Mouse (Mus musculus): Measurements from ENCODE around the gene Abr. TPM values are rescaled to one million over a fixed set of nuclear protein-coding genes. Genes with fewer than 3 reads are reported as not detected.

Gene Abr
- total RNA-seq, 4 experiments from 2014 or later, result 5.5 to 10.6 (median 6.4) TPM

DNA sequence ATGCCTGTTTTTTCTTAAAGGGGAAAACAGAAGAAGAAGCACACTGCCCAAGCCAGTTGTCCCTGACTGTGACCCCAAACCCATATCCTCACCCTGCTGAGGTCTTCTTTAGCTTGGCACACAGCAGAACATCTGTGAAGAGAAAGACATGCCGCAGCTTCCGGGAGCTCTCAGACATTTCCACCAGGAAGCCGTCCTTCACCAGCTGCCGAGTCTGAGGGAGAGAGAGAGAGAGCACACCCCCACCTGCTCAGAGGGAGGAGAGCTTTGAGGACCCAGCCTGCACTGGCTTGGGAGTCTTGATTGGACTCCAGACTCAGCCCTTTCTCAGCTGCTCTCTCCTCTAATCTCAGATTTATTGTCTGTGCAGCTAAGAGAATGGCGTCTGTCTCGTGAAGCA is 160.9 kb downstream of the Abr start:
- DNase-seq (ENCODE audit: low spot score in 2 of 2), result no peak

DNA sequence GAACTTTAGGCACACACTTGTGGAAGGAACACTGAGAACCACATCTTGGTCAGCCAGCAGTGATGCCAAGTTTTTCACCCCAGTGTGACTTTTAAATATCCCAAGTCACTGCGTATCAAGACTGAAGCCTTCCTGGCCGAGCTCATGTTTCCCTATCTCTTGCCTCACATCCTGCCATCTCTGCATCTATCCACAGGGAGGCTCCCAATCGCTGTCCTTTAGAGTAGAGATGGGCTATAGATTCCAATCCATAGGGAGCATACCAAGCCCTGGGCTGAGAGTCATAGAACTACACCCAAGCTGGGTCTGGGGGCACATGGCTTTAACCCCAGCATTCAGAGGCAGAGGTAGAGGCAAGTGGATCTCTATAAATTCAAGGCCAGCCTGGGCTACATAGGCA is 162.6 kb downstream of the Abr start:
- no peak for DNase-seq (ENCODE audit: low spot score in 2 of 2)

DNA sequence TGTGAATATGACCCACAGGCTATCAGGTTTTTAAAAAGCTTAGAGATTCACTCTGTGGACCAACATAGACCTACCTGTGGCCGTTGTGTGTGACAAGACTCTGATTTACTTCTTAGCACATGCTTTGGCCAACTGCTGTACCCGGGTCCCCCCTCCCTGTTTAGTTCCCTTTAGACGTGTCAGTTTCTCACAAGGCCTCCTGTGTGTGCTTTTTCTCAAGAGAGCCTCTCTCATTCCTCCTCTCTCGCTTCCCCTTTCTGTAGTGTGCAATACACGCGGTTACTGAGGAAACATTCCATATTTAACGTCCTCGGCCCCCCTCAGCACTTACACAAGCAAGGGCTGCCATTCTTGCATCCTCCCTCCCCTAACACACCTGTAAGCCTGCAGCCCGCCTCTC is 163.4 kb downstream of the Abr start:
- no peak for DNase-seq (ENCODE audit: low spot score in 2 of 2)

DNA sequence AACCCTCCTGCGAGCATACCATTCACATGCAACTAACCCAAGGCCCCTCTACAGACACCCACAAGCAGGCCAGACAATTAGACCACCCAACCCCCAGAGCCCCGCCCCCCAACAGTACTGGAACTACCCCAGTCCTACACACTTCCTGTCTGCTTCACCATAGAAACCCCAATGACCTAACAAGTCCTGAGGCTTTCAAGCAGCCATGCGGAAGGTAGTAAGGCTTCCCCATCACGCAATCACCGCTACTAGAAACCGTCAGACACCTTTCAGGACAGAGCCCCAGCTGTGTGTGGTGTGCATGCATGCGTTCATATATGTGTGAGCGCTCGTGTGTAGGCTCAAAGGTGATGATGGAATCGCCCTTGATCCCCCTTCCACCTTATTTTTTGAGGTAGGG is 165.2 kb downstream of the Abr start:
- no peak for DNase-seq (ENCODE audit: low spot score in 2 of 2)

DNA sequence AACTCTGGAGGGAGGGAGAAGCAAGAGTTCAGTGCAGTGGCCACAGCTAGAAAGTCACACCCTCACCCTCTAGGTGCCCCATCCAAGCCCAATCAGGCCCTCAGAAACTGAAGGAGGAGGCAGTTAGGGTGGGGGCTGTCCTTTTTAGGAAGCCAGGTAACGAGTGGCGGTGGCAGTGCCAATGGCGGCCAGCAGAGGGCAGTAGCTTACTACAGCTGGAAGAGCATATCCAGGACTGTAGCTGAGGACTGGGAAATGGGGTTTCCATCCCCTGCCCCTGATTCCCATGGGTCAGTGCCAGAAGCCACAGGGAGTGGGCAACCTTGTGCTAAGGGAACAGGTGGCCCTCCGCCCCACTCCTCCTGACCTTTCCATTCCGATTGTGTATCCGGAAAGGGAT is 165.9 kb downstream of the Abr start:
- DNase-seq (ENCODE audit: low spot score in 2 of 2), result peak; percentile 74

DNA sequence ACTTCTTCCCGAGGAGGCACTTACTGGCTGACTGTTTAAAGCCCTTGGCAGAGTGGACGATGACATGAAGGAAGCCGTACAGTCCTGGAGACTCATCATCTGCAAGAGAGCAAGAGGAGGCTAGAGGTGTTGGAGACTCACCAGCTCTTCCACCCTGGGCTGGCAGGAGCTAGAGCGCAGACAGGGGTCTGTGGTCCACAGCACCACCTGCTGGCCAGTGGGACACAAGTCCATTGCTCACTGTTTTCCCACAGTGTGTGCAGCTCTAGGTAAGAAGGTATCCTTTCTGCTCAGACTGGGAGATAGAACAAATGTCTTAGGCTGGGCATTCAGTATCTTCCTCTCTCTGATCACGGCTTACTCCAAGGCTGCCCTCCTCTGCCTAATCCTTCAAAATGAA is 167.6 kb downstream of the Abr start:
- peak; percentile 52 to 57 for DNase-seq (ENCODE audit: low spot score in 2 of 2)

DNA sequence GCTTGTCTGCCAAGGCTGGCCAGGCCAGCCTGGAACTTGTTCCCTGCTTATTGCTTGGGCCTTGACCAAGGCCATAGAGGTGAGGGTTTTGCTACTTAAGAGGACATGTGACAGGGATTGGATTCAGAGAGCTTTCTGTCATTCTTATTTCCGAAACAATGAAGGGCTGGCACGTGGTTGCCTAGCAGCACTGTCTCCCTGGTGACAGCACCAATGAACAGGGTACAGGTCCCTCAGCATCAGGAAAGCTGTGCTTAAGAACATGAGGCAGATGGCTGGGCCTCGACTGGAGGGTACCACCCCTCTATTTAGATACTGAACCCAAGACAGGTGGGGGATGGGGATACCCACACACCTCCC is 171.9 kb downstream of the Abr start:
- no peak for DNase-seq (ENCODE audit: low spot score in 2 of 2)

DNA sequence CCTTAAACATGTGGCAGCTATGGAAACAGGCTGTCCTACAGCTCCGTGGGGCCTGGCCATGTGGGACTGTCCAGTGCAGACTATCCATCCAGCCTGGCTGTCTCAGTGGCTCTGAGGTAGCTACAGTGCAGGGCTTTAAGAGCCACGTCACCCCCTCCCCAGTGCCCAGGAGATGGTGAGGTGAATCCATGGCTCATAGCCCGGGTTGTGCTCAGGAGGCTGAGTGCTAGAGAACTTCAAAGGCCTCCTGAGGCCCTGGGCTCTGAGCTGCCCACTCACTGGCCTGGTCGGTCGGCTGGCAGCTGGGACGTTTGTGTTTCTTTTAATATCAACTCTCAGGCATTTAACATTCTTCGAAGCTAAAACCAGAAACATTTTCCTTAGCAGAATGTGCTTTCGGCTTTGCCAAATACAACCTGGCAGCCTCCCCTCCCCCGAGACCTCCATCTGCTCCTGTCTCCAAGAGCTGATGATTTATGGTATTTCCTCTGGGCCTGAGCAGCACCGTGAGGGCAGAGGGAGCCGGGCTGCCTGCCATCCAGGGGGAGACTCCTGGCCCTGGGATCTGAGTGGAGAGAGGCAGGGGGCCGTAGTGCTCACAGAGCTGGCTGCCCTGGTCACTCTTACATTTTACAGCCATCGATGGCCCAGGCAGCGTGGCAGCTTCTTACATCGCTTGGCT is 172.5 kb downstream of the Abr start:
- DNase-seq (ENCODE audit: low spot score in 2 of 2), result peak; percentile 49 to 62

DNA sequence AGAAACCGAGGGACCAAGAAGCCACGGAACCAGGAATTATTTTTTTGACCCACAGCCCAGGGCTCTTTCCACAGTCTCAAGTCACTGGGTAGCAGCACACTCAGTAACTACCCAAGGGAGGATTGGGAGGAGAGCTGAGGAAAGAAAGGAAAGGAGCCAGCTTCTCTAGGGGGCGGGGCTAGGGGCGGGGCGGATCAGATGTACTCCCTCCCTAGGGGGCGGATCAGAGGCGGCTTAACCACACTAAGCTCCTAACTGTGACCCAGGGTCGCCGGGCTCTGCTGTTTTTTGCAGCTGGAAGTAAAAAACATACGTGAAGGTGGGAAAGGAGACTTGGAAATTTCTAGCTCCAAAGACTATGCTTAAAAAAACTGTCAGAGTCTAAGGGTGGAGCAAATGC is 175.9 kb downstream of the Abr start:
- no peak for DNase-seq (ENCODE audit: low spot score in 2 of 2)

DNA sequence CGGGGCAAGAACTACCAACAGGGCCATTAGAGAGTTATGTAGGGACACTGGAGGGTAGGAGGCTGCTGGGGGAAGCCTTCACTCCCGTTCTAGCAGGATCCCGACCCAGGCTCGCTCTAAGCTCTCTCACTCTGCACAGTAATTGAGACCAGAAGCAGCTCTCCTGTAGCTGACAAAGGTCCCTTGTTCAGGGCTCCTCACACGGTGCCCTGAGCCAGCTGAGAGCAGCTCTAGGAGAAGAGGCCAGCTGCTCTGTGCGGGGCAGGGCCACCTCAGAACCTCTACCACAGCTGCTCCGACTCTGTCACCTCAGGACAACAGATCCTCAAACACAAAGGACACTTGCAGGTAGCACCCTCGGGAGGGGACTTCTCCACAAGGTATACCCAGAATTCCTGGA is 176.7 kb downstream of the Abr start:
- no peak for DNase-seq (ENCODE audit: low spot score in 2 of 2)

DNA sequence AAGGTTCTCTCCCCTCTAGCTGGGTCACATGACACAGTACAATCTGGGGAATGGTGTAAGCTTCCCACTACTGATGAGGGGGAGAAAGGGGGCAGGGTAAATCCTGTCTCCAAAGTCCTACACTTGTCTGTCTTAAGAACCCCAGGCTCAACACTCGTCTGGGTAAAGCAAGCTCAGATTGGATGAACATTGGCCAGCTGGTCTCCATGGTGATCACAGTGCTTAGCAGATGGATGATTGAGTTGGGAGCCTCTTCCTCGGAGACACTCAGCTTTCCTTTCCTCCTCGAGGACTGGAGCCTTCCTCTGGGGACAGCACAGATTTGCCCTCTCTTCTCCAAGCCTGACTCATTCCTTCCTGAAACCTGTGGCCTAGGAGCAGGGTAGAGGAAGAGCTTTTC is 182.4 kb downstream of the Abr start:
- no peak for DNase-seq (ENCODE audit: low spot score in 2 of 2)

DNA sequence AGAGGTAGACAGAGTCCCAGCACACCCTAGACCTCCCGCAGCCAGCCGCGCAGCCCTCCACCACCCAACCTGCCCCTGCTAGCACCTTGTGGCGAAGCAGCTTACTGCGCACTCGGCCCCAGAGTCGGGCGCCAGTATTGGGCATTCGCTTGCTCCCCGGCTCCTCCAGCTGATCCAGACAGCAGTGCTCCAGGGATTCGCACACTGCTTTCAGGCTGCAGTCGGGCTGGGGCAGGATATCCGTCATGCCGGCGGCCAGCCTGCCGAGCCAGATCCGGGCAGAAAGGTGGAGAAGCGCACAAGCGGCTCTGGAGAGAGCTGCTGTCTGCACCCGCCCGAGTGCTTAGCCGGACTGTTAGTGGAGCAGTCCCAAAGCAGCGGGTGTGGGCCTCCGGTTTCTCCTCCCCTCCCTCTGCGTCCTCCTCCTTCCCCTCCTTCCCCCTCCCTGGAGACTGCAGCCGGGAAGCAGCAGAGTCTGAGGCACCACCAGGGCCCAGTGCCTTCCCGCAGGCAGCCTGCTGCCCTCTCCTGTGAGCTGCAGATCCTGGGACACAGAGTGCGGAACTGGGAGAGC is 185.2 kb downstream of the Abr start:
- peak; percentile 42 to 61 for DNase-seq (ENCODE audit: low spot score in 2 of 2)

DNA sequence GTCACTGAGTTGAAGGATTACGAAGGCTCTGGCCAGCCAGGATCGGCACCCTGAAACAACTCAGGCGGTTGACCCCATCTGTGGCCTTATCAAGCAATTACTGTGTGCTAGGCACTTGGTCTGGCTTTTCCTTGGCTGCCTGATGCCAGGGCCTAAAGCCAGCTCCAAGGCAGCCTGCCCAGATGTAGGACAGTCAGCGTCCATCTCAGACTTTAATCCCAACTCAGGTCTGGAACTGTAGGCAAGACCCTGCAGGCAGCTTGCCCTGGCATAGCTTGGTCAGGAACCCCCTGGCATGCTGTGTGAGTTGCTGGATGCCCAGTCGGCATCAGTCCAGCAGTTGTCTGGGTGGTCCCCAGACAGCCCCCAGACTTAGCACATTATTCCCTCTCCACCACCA is 186.1 kb downstream of the Abr start:
- peak in 1 of 2 experiments; percentile 27 for DNase-seq (ENCODE audit: low spot score in 2 of 2)

DNA sequence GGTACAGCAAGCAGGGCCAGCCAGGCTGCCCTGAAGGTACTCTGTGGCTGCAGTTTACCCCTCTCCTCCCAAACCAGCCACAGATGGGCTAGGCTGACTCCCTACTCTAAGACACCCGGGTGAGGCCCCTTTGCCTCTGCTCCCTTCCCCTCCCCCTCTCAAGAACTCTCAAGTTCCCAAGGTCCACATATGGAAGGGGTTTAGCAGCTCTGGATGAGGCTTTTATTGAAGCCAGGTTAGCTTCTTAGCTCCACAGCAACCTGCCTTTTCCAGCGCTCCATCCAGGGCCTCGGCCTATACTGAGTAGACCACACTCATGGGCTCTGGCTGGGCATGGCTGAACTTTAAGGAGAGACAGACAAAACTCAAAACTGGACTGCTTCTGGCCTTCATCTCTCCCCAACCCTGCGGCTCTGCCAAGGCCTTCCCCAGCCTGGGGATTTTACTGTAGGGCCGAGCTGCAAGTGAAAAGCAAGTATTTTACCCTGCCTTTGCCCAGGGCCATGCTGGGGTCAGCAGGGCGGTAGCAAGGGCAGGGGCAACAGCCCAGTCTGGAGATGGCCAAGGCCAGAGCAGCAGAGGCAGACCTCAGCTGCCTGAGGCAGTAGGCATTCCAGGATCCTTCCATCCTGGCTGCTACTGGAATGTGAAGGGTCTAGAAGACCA is 192.0 kb downstream of the Abr start:
- DNase-seq (ENCODE audit: low spot score in 2 of 2), result no peak

DNA sequence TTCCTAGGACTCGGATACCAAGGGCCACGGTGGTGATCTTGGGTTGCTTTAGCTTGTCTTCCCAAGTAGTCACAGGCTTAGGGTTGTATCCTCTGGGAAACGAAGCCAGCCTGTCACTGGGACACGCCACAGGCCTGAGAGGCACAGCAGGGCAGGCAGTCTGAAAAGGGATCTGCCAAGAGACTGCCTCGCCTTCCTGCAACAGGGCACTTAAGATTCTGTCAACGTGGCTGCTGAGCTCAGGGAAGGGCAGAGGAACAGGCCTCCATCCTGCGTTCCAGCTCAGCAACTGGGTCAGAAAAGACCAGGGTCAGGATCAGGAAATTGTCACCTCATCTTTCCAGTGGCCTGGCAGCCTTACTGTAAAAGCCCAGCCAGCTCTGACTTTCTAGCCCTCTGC is 192.6 kb downstream of the Abr start:
- DNase-seq (ENCODE audit: low spot score in 2 of 2), result peak in 1 of 2 experiments; percentile 33

DNA sequence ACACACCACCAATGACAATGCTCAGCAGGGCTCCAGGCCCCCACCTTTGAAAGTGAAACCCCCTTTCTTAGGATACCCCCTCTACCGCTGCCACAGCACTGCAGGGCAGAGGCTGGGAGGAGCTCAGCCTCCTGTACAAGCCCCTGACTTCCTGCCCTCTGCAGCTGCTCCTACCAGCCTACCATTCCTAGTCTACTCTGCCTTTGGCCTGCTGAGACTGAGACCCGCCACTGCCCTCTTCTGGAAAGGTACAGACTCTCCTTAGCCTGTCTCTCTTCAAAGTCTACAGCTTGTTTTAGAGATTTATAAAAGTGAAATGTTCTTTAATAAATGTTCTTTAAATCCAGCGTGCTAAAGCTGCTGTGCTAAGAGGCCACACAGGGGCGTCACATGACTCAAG is 193.1 kb downstream of the Abr start:
- no peak for DNase-seq (ENCODE audit: low spot score in 2 of 2)

DNA sequence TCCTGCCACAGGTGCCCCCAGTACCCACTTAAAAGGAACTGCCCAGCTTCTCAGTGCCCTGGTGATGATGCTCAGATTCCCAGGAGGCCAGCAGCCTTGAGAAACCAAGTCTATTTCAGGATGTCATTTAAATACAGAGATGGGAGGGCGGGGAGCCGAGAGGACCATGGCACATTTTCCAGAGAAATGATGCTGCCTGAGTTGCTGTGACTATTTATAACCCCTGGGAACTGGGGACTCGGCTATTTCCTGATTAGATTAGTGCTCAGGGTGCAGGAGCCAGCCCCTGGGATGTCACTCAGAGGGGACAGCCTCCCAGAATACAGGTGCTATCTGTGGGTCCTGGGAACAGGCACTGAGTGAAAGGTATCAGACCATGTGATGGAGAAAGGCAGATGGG is 194.3 kb downstream of the Abr start:
- DNase-seq (ENCODE audit: low spot score in 2 of 2), result peak in 1 of 2 experiments; percentile 24

DNA sequence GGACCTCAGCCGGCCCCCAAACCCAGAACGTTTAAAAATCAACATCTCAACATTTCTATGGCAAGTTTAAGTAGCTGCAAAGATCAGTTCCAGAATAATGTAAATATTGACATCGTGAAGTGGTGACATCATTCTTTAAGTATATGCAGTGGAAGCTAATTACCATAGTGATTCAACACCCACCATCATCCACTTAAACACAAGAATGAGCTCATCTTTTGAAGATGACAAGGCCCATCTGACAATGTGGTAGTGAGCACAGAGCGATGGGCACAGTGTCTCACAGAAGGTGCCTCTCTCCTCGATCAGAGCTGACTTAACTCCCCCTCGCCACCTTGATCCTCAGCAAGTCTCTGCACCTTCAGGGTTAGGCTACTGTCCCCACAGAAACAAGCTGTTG is 196.4 kb downstream of the Abr start:
- no peak for DNase-seq (ENCODE audit: low spot score in 2 of 2)

DNA sequence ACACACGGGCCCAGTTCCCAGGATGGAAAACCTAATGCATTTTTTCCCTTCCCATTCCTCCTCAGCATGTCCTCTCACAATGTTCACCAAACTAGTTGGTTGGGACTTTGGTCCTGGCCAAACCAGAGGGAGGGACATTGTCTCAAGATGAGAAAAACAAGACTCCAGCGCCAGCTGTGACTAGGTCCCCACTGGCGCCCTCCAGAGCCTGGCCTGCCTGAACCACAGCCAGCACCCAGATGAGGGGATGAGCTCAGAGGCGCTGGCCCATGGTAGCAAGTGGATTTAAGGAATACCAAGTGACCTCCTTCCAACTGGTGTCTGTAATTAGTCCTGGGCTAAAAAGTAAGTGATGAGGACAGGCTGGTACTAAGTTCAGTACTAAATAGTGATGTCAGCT is 201.2 kb downstream of the Abr start:
- DNase-seq (ENCODE audit: low spot score in 2 of 2), result peak in 1 of 2 experiments; percentile 32

DNA sequence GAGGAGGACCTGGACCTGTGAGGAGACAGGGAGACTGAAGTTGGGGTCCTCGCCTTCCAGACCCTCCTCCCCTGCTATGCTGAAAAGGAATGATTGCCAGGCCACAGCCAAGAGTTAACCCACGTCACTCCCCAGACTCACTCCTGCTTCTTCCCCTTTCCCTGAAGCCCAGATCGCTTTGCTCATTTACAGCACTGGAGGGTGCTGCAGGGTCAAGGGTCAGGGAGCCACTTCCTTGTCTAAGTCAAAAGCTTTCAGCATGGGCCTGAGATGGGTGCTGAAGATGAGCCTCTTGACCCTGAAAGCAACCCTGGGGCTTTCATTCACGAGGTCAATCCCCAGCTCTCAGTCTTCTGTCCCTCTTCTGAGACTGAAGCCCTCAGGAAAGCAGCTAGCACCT is 202.9 kb downstream of the Abr start:
- no peak for DNase-seq (ENCODE audit: low spot score in 2 of 2)

DNA sequence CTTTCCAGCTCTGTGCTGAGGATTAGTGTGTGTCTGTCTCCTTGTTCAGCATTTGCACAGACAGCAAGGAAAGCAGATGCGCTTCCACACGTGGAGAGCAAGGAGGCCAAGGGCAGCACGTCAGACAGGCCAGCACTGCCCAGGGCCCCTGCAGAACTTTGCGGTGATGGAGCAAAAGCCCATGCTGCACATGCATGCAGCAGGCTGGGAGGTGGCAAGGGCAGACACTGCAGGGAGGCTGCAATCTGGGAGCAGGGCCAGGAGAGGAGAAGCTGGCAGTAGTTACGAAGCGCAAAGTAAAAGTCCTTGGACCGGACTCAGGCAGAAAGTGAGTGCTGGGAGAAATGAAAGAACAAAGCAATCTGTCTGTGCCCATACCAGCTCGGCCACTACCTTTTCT is 203.7 kb downstream of the Abr start:
- DNase-seq (ENCODE audit: low spot score in 2 of 2), result no peak

DNA sequence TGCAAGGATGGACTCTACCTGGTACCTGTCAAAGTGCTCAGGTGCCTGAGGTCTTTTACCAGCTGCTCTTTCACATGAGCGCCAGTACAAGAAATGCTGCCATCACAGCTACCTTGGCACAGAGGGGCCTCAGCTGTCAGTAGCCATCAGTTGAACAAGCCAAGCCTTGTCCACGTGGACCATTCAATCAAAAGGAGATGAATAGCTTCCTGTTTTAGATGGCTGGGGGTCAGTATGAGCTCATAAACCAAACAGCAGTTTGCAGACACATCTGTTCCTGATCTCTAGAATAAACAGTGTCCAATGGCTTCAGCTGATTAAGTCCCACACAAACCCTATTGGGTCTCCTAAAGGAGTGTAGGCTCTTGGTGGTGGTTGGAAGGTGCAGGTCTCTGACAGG is 206.1 kb downstream of the Abr start:
- no peak for DNase-seq (ENCODE audit: low spot score in 2 of 2)

DNA sequence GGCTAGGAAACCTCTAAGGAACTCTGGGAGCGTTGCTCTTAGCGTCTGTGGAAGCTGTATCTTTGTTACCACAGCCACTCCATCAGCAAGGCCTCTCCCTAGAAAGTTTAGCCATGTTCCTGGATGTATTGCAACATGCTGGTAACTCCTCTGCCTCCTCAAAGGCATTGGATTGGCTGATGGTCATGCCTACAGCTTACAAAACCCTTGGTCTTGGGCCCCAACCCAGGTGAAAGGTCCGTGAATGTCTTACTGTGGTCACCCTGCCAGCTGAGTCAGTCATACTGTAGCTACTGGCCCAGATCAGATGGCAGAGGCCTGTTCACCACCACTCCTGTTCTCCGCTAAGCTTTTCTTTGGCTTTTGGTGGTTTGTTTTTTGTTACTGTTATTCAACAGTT is 207.1 kb downstream of the Abr start:
- DNase-seq (ENCODE audit: low spot score in 2 of 2), result peak in 1 of 2 experiments; percentile 40

Measured in gastrocnemius, adult 8-10 months (tissue).